8 mouse cellular contexts compared by ENCODE assay signal in the genomic region with DNA sequence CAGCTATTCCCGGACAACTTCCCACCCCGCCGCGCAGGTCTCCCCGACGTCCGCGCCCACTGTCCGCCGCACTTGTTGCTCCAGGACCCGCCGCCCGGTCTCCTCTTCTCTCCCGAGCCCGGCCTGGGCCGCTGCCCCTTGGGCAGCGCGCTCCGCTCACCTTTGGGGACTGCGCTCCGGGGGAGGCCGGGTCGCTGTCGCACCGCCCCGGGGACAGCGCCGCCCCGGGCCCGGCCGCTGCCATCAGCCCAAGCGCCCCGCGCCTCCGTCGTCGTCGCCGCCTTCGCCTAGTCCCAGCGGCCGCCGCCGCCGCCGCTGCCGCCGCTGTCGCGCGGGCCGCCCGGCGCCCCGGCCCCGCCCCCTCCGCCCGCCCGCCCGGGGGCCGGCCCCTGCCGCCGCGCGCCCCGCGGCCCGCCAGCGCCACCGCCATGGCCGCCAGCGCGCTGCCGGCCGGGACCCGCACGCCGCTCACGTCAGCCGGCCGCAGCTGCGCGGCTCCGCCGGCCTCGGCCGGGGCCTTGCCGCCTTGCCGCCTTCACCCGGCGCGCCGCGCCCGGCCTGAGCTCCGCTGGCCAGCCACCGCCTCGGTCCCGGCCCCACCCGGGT. TPM values are rescaled to one million over a fixed set of nuclear protein-coding genes. Genes with fewer than 3 reads are reported as not detected.
DNase-seq lines count a peak whose midpoint lies in the region; ATAC-seq and TF ChIP-seq lines count a peak whose summit lies in the region.
"Not testable (repeated sequence)": the region's sequence is repeated elsewhere in the genome, so short reads cannot be mapped to it uniquely, and the experiment has no call there.

Gene Phf10 (minus strand): TSS at position 323 of the 606 bp plus-strand sequence.

- not testable (repeated sequence) for TF ChIP-seq CTCF in cerebellum, adult 2 months (IDR thresholded peaks at IDR 0.05; ENCODE audit: borderline replicate concordance, insufficient read depth, low read depth, low read length)

- not testable (repeated sequence) for H3K4me1 ChIP-seq in ES-E14 (ENCODE audit: control insufficient read depth in 2 of 2, insufficient read depth in 2 of 2, low read length in 2 of 2, poor library complexity in 1 of 2); cerebellum, adult 2 months (ENCODE audit: control insufficient read depth, insufficient read depth, low read length)
- peaks cover 15% of the 10 kb centered on the region for H3K4me1 ChIP-seq in forebrain, embryonic 15.5 days
- peaks cover 17% of the 10 kb centered on the region for H3K4me1 ChIP-seq in liver, embryonic 16.5 days (ENCODE audit: control insufficient read depth, low read depth, low read length)

- peak within 1 kb of the TSS; percentile 94 to 95 for H3K4me3 ChIP-seq in ES-E14 (ENCODE audit: insufficient read depth in 1 of 2, low read depth in 1 of 2, low read length in 2 of 2, poor library complexity in 1 of 2, severe bottlenecking in 1 of 2)
- H3K4me3 ChIP-seq in cerebellum, adult 2 months (replicated peaks; ENCODE audit: insufficient read depth, low read depth, low read length), result peak within 1 kb of the TSS; percentile 61
- H3K4me3 ChIP-seq in forebrain, embryonic 15.5 days, result peak within 1 kb of the TSS; percentile 76
- peak within 1 kb of the TSS; percentile 74 for H3K4me3 ChIP-seq in liver, embryonic 16.5 days (ENCODE audit: low read depth, low read length)

- intact Hi-C loops in heart, postnatal 25 days (cut with DNase I), result not testable (repeated sequence)

- TF ChIP-seq POLR2A in cerebellum, adult 2 months (IDR thresholded peaks at IDR 0.05; ENCODE audit: borderline replicate concordance, insufficient read depth, low read length), result not testable (repeated sequence)

- not testable (repeated sequence) for H3K9me3 ChIP-seq in ES-E14 (ENCODE audit: control insufficient read depth, insufficient read depth, low read depth, low read length); forebrain, embryonic 15.5 days; liver, embryonic 16.5 days (replicated peaks; ENCODE audit: control insufficient read depth, low read length)

- 18% methylated on average over 62 of the region's 100 CpGs for WGBS in cerebellum, adult 2 months
- WGBS in forebrain, embryonic 15.5 days, result 1% methylated on average over 39 of the region's 100 CpGs
- 0% methylated on average over 47 of the region's 100 CpGs for WGBS in liver, embryonic 16.5 days (ENCODE audit: insufficient replicate concordance)

- not testable (repeated sequence) for H3K27me3 ChIP-seq in cerebellum, adult 2 months (ENCODE audit: control insufficient read depth, insufficient read depth, low read length); forebrain, embryonic 15.5 days; liver, embryonic 16.5 days (ENCODE audit: control insufficient read depth, insufficient read depth, low read depth, low read length)

- not testable (repeated sequence) for H3K36me3 ChIP-seq in ES-E14 (ENCODE audit: control insufficient read depth, insufficient read depth, low read length, poor library complexity, severe bottlenecking); forebrain, embryonic 15.5 days; liver, embryonic 16.5 days (ENCODE audit: control insufficient read depth, insufficient read depth)

- in situ Hi-C loops in ES-E14 (cut with MboI; ENCODE audit: low sequenced_read_pairs in 2 of 2, unreplicated experiment in 2 of 2), result not testable (repeated sequence)

- peak within 1 kb of the TSS; percentile 86 for H3K4me2 ChIP-seq in forebrain, embryonic 15.5 days (replicated peaks)
- peak within 1 kb of the TSS; percentile 74 for H3K4me2 ChIP-seq in liver, embryonic 16.5 days (ENCODE audit: low read depth, low read length)

- H3K9ac ChIP-seq in ES-E14 (ENCODE audit: insufficient read depth, low read depth, low read length, poor library complexity, severe bottlenecking), result peak within 1 kb of the TSS; percentile 90
- peak within 1 kb of the TSS; percentile 71 for H3K9ac ChIP-seq in forebrain, embryonic 15.5 days (replicated peaks)
- peak within 1 kb of the TSS; percentile 94 for H3K9ac ChIP-seq in liver, embryonic 16.5 days (ENCODE audit: low read depth, low read length)

- peak within 1 kb of the TSS; percentile 75; the same call in 1 of the 2 replicates for H3K27ac ChIP-seq in ES-E14 (ENCODE audit: insufficient read depth, low read depth, low read length, poor library complexity, severe bottlenecking)
- not testable (repeated sequence) for H3K27ac ChIP-seq in cerebellum, adult 2 months (ENCODE audit: insufficient read depth, low read length); forebrain, embryonic 15.5 days (replicated peaks)
- peak within 1 kb of the TSS; percentile 88 for H3K27ac ChIP-seq in liver, embryonic 16.5 days (ENCODE audit: low read length)

- DNase-seq in ES-E14 (ENCODE audit: low read depth, low spot score); heart, postnatal 25 days (ENCODE audit: low spot score): not testable (repeated sequence)
- DNase-seq in cerebellum, adult 2 months, result peak; percentile 43 to 54
- peak; percentile 51 to 72 for DNase-seq in kidney, postnatal 4 days
- DNase-seq in neural tube, embryonic 10.5 days (ENCODE audit: extremely low spot score, low spot score), result peak; percentile 66
- peak; percentile 41 to 42 for DNase-seq in thymus, adult 18-20 months

- peak; percentile 74 for ATAC-seq in forebrain, embryonic 15.5 days (replicated peaks)
- peak; percentile 79 for ATAC-seq in liver, embryonic 16.5 days (ENCODE audit: low read depth)

RNA-seq across cellular contexts. Expression of gene Phf10, which starts in this region (rescaled TPM):
- 56.4 and 65.6 TPM in 2 replicates for total RNA-seq in ES-E14 (2012; rRNA removed)
- polyA plus RNA-seq in cerebellum, adult 2 months (2012; rRNA removed), result 45.7 and 46.8 TPM in 2 replicates
- 16.8 and 17.5 TPM in 2 replicates for polyA plus RNA-seq in forebrain, embryonic 15.5 days (2015; fragmentation: Nextera tagmentation; extraction: Ambion mirVana)
- total RNA-seq in heart, postnatal 25 days (2021), result 10 to 100 TPM; 45.1 to 45.4 TPM
- polyA plus RNA-seq in liver, embryonic 16.5 days (2015; fragmentation: Nextera tagmentation; extraction: Ambion mirVana), result 76.5 and 82.2 TPM in 2 replicates
